Mouse (Mus musculus): ENCODE measurements around the gene Slc26a8. TPM values are rescaled to one million over a fixed set of nuclear protein-coding genes. Genes with fewer than 3 reads are reported as not detected.
A peak's percentile ranks its signal among the peaks of the same experiment; 100 is the strongest.

Slc26a8 gene
- total RNA-seq, 2 experiments from 2014 or later: 1.2 to 2.2 TPM

DNA sequence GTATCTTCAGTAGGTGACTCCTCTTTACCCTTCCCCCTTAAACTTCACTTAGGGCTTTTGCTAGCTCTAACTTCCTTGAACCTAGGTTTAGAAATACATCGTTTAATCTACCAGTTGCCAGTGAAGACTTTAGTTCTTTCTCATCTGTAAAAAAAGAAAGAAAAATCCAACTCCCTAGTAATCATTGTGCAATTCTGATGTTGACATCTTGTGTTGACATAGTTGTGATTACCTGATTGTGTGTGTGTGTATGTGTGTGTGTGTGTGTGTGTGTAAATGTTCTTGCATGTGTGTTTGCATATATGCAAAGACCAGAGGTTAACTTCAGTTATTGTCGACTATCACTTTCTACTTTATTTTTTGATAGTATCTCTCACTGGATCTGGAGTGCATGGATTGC, 8.6 kb upstream of the Slc26a8 start:
- no peak for DNase-seq

DNA sequence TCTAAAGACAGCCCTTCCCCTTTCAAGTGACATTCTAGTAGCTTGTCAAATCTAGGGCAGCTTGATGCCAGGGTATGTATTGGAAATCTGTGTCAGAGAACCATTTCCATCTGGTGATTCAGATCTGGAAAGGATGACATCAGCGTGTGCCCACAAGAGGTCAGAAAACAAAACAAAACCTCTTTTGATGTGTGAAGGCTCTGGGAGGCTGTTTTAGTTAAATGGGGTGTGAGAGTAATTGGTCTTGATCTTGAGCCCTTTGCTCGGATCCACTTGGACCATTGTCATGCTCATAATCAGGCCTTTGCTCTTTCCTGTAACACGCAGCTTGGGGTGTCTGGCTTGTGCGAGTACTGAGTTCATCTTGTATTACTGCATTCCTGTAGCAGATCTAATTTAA, 8.2 kb upstream of the Slc26a8 start:
- DNase-seq: peak in 1 of 2 experiments; percentile 15

DNA sequence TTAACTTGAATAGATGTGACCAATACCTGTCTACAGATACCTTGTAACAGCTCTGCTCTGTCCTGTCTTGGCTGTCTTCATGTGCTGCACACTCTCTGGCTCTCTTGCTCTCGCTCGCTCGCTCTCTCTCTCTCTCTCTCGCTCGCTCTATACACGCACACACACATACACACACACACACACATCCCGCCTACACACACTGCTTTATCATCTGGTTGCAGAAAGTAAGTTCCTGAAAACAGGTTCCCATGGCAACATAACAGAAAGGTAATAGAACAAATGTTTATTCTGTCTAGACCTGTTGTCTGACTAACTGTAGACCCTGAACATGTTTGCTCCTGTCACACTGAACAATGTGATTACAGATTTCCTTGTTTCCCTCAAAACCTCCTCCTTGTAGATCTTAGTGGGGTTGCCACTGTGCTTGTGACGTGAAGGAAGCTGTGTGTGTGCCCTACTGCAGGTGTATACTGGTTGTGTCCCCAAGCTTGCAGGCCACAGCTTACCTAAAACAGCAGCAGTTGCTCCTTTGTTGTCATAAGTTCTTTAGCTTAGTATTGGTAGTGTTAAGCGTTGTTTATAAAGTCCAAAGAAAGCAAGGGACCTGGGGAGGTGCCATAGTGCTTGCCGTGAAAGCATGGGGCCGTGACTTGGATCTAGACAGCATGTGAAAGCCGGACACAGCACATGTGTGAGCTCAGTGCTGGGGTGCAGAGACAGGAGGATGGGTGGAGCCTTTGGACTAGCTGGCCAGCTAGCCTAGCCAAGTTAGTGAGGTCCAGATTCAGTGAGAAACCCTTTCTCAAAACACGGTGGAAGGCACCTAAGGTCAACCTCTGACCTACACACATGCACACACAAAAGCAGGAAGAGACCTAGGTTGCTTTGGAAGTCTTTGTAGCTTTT, 7.5 kb upstream of the Slc26a8 start:
- DNase-seq: peak in 1 of 2 experiments; percentile 10

DNA sequence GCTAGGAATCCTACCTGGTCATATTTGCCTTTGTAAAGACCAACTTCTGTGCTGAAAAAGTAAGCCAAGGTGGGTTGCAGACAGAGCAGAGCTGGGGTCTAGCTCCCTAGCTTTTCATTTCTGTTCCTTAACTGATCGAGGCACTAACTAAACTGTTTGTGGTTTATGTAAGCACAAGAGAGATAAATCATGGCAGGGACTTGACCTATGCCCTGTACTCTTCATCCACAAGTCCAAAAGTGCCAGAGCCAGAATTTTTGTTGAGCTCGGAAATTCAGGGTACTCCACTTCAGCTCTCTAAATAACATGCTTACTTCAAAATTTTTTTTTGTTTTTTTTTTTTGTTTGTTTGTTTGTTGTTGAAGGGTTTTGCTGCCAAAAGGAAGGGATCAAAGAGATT, 6.6 kb upstream of the Slc26a8 start:
- no peak for DNase-seq

DNA sequence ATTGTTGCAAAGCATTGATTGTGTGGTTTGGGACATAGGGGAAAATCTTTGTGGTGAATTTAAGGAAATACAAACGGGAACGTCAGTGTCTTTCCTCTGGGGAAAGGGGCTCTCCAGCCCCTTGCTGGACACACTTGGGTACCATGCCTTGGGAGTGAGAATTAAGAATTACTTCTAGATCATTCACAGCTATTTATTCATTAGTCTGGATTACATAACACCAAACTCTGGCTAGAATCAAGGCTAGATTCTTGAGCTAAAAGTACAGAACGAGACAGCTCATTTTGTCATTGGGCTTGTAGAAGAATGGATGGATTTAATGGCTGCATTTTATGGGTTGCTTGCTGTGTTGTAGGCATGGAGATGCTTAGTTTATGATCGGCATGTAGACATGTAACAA, 4.8 kb upstream of the Slc26a8 start:
- DNase-seq: no peak

DNA sequence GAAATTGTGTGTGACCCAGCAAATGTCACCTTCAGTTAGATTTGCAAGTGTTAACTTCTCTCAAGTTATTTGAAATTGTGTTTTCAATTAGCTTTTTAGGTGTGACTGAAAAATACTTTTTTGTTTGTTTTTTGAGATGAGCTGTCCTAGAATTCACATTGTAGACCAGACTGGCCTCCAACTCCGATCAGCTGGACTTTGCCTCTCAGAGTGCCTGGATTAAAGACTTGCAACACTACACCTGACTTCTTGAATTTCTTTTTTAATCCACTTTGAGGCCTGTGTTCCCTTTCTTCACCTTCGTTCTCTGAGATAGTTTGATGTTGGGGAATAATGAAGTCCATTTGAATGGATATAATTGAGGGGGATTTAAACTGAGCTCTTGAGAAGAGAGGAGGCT, 4.0 kb upstream of the Slc26a8 start:
- DNase-seq: no peak

DNA sequence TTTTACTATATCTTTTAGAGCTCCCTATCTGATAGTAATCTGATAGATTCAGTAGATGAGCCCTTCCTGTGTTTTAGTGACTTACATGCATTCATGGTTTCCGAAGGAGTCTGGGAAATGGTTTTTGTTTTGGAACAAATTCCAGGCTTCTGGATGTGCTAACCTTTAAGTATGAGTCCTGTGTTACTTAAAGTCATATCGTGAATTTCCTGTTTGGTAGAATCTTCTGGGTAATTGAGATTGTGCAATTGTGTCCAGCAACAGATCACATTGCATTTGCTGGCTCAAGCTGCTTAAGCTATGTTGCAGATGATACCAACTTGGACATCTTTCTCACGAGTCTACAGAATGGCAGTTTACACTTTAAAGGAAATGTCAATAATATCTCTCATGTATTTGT, 3.1 kb upstream of the Slc26a8 start:
- no peak for DNase-seq

DNA sequence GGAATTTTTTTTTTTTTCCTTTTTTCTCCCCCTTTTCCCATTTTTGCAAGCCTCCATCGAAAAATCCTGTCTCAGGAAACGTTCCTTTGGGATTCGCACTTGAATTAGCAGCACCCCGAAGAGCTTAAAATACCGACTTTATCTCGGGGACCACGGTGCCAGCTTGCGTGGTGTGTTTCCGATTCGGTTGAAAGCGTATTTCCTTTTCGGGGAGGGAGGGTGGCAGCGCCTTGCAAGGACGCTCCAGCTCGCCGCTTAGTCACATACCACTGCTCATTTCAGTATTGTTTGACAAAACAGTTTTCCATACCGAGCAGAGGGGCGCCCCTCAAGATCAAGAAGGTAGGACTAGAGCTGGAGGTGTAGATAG, 2.3 kb upstream of the Slc26a8 start:
- peak; percentile 77 to 80 for DNase-seq

DNA sequence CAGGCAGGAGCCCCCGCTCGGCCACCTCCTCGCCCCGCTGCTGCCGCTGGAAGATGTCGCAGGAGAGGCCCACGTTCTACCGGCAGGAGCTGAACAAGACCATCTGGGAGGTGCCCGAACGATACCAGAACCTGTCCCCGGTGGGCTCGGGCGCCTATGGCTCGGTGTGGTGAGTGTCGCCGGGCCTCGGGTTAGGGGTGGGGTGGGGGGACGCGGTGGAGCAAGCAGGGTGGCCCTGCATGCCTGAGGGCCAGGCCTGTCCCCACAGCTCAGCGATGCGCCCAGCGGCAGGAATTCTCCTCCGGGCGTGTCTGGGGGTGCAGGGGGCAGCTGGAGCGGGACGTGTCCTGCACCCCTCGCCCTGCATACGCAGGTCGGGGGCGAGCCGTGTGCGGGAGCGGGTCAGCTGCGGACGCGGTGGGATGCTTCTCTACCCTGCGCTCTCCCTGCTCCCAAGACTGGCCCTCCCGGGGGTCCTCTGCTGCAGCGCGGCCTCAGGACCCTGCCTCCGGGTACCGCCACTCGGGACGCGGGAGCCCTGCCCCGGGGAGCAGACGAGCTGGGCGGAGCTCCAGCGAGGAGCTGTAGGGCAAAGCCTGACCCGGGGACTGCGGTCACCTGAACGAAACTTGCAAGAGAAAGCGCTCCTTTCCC, 1.8 kb upstream of the Slc26a8 start:
- peak; percentile 71 to 80 for DNase-seq

DNA sequence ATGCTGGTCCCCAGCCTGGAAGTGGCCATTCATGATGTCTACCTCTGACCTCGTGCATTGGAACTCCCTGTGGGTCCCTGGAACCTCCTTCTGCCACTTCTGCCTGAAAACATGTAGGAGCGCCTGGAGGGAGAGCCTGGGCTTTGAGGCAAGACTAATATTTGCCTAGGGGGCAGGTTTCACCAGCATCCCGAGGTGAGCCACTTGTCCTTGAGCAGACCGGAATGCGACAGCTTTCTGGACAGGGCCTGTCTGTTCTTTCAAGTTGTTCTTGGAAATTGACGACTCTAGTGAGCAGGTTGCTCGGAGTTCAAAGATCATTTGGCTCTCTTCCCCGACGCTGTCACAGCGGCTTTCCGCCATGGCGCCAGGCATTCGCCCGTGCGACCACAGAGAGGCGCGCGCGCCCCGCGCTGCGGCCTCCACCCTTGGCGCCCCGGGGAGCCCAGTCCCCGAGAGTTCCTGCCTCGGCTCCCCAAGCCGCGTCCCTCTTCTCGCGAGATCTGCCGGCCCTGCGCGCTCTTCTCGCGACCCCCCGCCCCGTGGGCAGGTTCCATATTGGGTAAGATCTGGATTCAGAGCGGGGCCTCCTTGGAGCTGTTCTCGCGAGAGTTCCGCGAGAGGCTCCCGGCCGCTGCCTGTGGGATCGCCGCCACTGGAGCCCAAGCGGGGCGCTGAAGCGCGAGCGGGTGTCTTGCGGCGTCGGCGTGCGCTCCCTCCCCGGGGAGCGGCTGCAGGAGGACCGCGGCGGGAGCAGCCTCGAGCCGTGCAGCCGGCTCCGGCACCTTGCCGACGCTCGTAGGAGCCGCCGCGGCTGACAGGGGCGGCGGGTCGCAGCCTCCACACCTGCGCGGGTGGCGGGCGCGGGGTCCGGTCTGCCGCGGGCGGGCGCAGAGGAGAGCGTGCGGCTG, 998 bp upstream of the Slc26a8 start, which contains the start of gene Mapk14:
Mapk14 (plus strand) TSS at position 554 of the 911 bp plus-strand sequence.
- peak; percentile 100 for DNase-seq

DNA sequence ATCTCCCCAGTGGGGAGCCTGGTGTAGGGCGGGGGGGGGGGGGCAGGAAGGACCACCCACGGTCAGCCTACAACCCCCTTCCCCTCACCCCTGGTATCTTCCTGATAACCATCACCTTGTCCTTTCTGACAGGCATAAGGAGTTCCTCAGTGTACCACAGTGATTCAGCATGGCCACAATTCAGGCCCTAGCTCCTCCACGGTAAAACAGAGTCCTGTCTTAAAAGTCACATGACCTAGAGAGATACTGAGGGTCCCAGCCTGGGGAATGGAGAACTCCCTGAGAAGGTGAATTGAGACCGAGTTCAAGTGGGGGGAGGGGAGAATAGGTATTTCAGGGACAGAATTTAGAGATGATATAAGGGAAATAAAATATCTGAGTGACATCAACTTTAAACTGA, 2.7 kb downstream of the Slc26a8 start:
- no peak for DNase-seq

DNA sequence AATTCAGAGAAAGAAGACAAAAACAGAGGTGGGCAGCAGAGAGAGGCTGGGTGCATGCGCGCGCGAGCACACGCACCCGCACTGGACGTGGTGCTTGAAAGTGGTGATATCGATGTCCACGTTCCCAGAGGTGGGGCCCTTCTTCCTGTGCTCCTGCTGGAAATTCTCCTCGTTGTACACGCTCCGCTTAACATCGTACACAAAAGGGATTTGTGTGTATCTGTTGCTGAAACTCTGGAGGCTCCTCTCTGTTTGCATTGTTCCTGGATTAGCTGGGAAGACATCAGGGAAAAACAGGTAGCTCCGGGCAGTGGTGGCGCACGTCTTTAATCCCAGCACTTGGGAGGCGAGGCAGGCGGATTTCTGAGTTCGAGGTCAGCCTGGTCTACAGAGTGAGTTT, 5.4 kb downstream of the Slc26a8 start:
- DNase-seq: no peak

DNA sequence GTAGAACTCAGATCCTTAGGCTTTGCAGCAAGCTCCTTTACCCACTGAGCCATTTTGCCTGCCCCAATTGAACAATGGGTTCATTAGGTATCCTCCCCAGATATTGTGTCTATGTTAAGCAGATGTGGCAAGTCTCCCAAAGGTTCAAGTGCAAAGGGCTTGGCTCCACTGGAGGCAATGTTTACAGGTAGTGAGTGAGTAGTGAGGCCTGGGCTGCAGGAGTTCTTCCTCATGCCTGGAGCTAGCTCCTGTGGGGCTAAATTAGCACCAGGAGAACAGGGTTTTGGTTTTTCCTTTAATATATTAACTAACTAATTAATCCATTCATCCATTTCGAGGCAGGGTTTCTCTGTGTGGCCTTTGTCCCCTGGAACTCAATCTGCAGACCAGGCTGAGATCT, 6.4 kb downstream of the Slc26a8 start:
- DNase-seq: no peak

DNA sequence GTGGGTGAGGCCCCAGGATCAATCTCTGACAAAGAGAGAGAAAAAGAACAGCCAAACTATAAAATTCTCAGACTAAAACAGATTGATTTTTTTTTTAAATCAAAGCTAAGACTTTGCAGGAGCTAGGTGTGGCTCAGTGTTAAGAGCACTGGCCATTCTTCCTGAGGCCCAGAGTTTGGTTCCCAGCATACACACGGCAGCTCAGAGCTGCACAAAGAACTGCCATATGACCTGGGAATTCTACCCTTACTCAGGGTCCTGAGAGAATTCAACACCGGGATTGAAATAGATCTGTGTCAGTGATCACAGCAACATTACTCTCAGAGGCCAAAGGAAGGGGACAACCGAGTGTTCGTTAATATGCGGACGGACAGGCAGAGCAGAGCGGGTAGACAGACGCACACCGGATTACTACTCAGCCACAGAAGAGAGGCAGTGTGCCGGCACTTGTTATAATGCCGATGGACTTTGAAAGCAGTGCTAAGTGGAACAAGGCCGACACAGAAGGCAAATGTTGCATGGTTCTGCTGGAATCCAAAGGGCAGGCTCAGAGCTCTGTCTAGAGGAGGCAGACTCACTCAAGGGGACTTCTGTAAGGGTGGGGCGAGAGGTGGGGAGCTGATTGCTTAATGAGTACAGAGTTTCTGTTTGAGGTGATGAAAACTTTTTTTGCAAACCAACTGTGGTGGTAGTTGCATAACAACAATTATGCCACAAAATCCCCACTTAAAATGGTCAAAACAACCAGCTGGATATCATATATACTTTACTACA, 7.5 kb downstream of the Slc26a8 start:
- DNase-seq: no peak

DNA sequence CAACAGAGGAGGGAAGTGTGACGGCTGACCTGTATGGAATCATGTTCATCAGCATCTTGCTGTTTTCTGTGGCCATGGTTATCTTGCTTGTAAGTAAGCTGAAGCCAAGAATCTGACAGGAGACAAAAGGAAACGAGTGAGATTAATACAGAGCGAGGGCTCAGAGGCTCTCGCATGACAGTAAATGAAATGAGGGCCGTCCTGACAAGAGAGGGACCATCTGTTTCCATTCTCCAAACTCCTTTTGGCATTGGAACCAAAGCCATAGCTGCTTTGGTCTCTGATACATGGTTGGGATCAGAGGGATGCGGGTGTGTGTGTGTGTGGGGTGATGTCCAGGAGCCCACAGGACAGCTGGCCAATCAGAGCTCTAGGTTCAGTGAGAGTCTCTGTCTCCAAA, 30.5 kb downstream of the Slc26a8 start:
- DNase-seq: no peak

DNA sequence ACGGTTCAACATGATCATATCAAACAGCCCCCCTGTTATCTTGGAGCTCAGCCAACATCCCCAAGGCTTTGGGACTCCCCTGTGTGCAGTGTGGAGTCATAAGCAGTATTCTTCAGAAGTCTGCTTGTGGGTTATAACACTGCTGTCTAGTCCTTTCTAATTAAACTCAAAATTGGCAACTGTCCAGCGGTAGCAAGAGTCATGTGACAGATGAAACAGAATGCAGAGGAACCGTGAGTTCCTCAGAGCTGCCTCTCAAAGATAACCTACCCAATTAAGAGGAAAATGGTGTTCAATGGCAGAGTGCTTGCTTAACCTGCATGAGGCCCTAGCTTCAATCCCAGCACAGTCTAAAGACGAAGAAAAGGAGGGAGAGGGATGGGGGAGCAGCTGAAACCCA, 32.1 kb downstream of the Slc26a8 start:
- no peak for DNase-seq

DNA sequence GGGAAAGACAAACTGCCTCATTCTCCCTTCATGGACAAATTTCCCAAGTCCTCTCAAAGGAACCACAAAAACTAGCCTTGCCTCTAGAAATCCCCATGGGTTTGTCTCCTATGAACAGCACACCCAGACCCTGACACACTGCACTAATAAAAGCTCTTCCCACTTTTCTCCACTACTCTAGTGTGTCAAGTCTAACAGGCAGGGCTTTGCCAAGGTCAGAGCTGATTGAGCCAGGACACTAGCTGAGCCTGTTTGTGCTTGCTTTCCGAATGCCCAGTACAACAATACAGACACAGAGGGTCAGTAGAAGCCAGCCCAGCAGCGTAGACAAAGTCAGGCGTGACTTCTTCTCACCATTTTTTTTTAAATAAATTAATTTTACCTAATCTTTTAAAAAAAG, 39.8 kb downstream of the Slc26a8 start:
- DNase-seq: peak in 1 of 2 experiments; percentile 16

DNA sequence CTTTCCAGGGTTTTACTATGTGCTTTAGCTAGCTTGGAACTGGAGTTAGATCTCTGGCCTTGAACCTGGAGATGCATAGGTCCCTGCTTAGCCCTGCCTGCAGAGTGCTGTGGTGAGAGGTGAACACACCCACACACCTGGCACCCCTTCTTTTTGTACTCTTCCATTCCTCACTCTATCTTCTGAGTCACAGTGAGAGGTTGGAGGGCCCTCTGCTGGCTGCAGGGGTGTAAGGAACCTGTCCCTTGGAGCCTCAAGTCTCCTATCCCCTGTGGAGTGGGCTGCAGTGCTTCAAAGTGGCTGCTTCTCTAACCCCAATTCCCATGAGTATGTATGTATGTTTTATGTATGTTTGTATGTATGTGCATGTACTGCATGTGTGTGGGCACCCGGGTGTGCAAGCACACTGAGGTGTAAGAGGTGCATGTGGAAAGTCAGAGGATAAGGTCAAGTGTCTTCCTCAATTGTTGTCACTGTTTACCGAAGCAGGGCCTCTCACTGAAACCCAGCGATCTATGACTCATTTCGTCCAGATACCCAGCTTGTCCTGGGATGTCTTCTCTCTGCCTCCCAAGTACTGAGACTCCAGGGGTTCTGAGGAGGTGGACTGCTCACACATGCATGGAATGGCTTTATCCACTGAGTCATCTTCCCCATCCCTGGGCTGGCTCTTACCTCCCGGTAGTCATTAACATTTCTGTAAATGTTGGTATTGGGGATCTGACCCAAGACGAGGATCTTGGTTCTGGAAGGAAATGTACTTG, 41.2 kb downstream of the Slc26a8 start:
- DNase-seq: peak; percentile 48 to 61

DNA sequence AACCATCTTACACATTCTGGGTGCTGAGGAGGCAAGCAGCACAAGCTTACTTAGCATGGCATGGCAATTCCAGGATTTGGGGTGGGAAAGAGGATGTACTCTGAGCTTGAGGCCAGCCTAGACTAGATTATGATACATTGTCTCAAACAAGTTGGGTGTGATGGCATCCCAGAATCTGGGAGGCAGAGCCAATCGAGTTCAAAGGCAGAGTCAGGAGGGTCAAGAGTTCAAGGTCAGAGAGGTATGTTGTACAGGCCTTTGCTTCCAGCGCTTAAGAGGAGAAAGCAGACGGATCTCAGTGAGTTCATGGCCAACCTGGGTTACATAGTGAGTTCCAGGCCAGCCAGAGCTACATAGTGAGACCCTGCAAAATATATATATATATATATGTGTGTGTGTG, 43.8 kb downstream of the Slc26a8 start:
- DNase-seq: no peak

DNA sequence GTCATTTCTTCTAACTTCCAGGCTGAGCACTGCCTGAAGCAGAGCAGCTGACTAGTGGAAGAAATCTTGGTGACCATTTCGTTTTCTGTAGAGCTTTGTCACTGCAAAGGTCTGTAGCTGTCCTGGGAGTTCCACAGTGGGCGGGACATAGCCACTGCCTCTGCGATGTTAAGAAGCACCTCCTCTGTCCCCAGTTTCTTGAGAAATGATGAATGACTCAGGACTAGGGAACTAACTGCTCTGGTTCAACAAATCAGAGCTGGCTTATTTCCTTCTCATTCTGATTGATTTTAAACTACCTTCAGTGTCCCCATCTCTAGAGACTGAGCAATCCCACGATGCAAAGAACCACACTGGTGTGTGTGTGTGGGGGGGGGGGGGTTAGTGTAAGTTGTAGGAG, 45.9 kb downstream of the Slc26a8 start:
- DNase-seq: no peak

DNA sequence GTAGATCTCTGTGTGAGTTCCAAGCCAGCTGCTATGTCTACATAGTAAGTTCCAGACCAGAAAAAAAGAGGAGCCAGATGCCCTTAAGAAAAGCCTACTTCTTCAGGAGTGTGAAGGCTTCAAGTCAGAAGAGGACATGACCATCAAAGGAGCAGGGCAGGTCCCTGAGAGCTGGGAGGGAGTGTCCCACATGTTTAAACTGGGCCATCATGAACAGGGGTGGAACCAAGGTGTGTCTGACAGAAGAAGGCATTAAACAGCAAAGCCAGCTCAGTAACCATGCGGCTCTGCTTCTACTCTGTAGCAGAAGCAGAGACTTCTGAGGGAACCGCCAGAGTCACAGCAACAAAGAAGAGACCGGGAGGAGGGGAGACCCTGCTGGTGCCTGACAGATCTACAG, 46.3 kb downstream of the Slc26a8 start:
- no peak for DNase-seq

Data from adrenal gland, postnatal 36 days (tissue).